Mouse (Mus musculus): Measurements from ENCODE around the gene Cacng4.

Gene Cacng4

GRCm38 (mm10) chr11:107772002-107772401, 22.4 kb downstream of the Cacng4 start:
- DNase-seq = no peak

GRCm38 (mm10) chr11:107768361-107768760, 26.0 kb downstream of the Cacng4 start:
- no peak for DNase-seq

GRCm38 (mm10) chr11:107766932-107767331, 27.4 kb downstream of the Cacng4 start:
- DNase-seq = no peak

GRCm38 (mm10) chr11:107762688-107763460, 31.5 kb downstream of the Cacng4 start:
- no peak for DNase-seq

- DNase-seq = no peak
Measured at GRCm38 (mm10) chr11:107761790-107762500, 32.4 kb downstream of the Cacng4 start.

- DNase-seq = no peak
Measured at GRCm38 (mm10) chr11:107760001-107760400, 34.4 kb downstream of the Cacng4 start.

GRCm38 (mm10) chr11:107759516-107759915, 34.8 kb downstream of the Cacng4 start:
- no peak for DNase-seq

GRCm38 (mm10) chr11:107749114-107749513, 45.2 kb downstream of the Cacng4 start:
- DNase-seq = no peak

- DNase-seq = no peak
Measured at GRCm38 (mm10) chr11:107748243-107749035, 45.9 kb downstream of the Cacng4 start.

GRCm38 (mm10) chr11:107743100-107743499, 51.3 kb downstream of the Cacng4 start:
- no peak for DNase-seq

- no peak for DNase-seq
Measured at GRCm38 (mm10) chr11:107738418-107739099, 55.8 kb downstream of the Cacng4 start.

GRCm38 (mm10) chr11:107737886-107738285, 56.5 kb downstream of the Cacng4 start:
- DNase-seq = no peak

GRCm38 (mm10) chr11:107734133-107734532, 60.2 kb downstream of the Cacng4 start:
- DNase-seq = no peak

GRCm38 (mm10) chr11:107731498-107731897, 62.9 kb downstream of the Cacng4 start:
- no peak for DNase-seq

- no peak for DNase-seq
Measured at GRCm38 (mm10) chr11:107730940-107731339, 63.4 kb downstream of the Cacng4 start.

GRCm38 (mm10) chr11:107729141-107729540, 65.2 kb downstream of the Cacng4 start:
- DNase-seq = no peak

- DNase-seq = no peak
Measured at GRCm38 (mm10) chr11:107728073-107728863, 66.1 kb downstream of the Cacng4 start.

GRCm38 (mm10) chr11:107724603-107725002, 69.8 kb downstream of the Cacng4 start:
- DNase-seq = no peak

GRCm38 (mm10) chr11:107721057-107721456, 73.3 kb downstream of the Cacng4 start:
- no peak for DNase-seq

- DNase-seq = no peak
Measured at GRCm38 (mm10) chr11:107720264-107721021, 73.9 kb downstream of the Cacng4 start.

- DNase-seq = no peak
Measured at GRCm38 (mm10) chr11:107716332-107716938, 77.9 kb downstream of the Cacng4 start, which contains the start of gene Cacng1. Gene Cacng1 (minus strand): TSS chr11:107716522.
